In genomic region chr10:65182597-65182996, GRCm38 (mm10) we compare ENCODE assay signal across 22 mouse cellular contexts.
"Had no signal": no experiment of that assay in that cellular context is flagged by ENCODE, and none has a peak within 500 bp of the region (broad histone marks: within the 10 kb centered on the region; RNA-seq: fewer than 3 reads in every experiment).

No protein-coding gene starts in this region.

- H3K4me1 ChIP-seq: limb, embryonic 10.5 days; limb, embryonic 13.5 days; liver, embryonic 12.5 days; liver, embryonic 15.5 days; lung, embryonic 15.5 days; megakaryocyte, embryonic 14.5 days; midbrain, embryonic 10.5 days; midbrain, embryonic 13.5 days; neural tube, embryonic 13.5 days had no signal

- DNase-seq: kidney, postnatal 14 days; kidney, postnatal 4 days; liver; lung, adult 18-20 months; lung, postnatal 10 days; lung, postnatal 36 days; retina, postnatal 1 day; right cerebral cortex, postnatal 25 days; spleen, adult 18-20 months; thymus, adult 18-20 months; thymus, postnatal 36 days had no signal

- H3K27ac ChIP-seq: limb, embryonic 10.5 days; limb, embryonic 13.5 days; liver, embryonic 12.5 days; liver, embryonic 15.5 days; lung, embryonic 15.5 days; midbrain, embryonic 10.5 days; midbrain, embryonic 13.5 days; neural tube, embryonic 13.5 days had no signal

- H3K4me3 ChIP-seq: limb, embryonic 10.5 days; limb, embryonic 13.5 days; liver, embryonic 12.5 days; liver, embryonic 15.5 days; lung, embryonic 15.5 days; megakaryocyte, embryonic 14.5 days; midbrain, embryonic 10.5 days; midbrain, embryonic 13.5 days; myocyte; neural tube, embryonic 13.5 days had no signal

- H3K9ac ChIP-seq: limb, embryonic 13.5 days; liver, embryonic 12.5 days; liver, embryonic 15.5 days; lung, embryonic 15.5 days; midbrain, embryonic 13.5 days; neural tube, embryonic 13.5 days had no signal

- ATAC-seq: liver, embryonic 12.5 days; midbrain, embryonic 13.5 days; midbrain, embryonic 16.5 days had no signal

- H3K9me3 ChIP-seq: limb, embryonic 10.5 days; limb, embryonic 13.5 days; liver, embryonic 12.5 days; liver, embryonic 15.5 days; lung, embryonic 15.5 days; megakaryocyte, embryonic 14.5 days; midbrain, embryonic 10.5 days; midbrain, embryonic 13.5 days; neural tube, embryonic 13.5 days had no signal

- H3K4me2 ChIP-seq: limb, embryonic 13.5 days; liver, embryonic 12.5 days; liver, embryonic 15.5 days; lung, embryonic 15.5 days; midbrain, embryonic 13.5 days; neural tube, embryonic 13.5 days had no signal

- H3K36me3 ChIP-seq: limb, embryonic 10.5 days; limb, embryonic 13.5 days; liver, embryonic 12.5 days; liver, embryonic 15.5 days; lung, embryonic 15.5 days; midbrain, embryonic 10.5 days; midbrain, embryonic 13.5 days; neural tube, embryonic 13.5 days had no signal

- H3K27me3 ChIP-seq: limb, embryonic 13.5 days; liver, embryonic 12.5 days; liver, embryonic 15.5 days; lung, embryonic 15.5 days; megakaryocyte, embryonic 14.5 days; midbrain, embryonic 13.5 days; neural tube, embryonic 13.5 days had no signal
